Mouse (Mus musculus) embryonic facial prominence, embryonic 12.5 days (tissue): ENCODE measurements at regions not wholly inside any gene's neighbourhood (a gene's known extent, or its start where the extent isn't known, plus 50 kb on each side); places are given as distances from the start of the nearest gene placed in this dataset.

Experiments used
- ATAC-seq: fragments of 200-750 bp; cut with Nextera tagmentation; 2 replicates; pipeline ENCODE4 v1.8.0; 2017; ENCODE audit not compliant: insufficient number of reproducible peaks, insufficient read depth, low FRiP score, low TSS enrichment
- H3K27ac ChIP-seq: fragments of 300-500 bp; sonication (generic); 2 replicates; pipeline ENCODE4 v1.5.1; 2016; ENCODE audit warnings: mild to moderate bottlenecking
- H3K27me3 ChIP-seq: fragments of 300-500 bp; sonication (generic); 2 replicates; pipeline ENCODE4 v1.6.1; 2016; ENCODE audit warnings: mild to moderate bottlenecking, moderate library complexity
- H3K36me3 ChIP-seq: fragments of 300-500 bp; sonication (generic); 2 replicates; pipeline ENCODE4 v1.6.1; 2016; ENCODE audit warnings: mild to moderate bottlenecking
- H3K4me1 ChIP-seq: fragments of 300-500 bp; sonication (generic); 2 replicates; pipeline ENCODE4 v1.6.1; 2016
- H3K4me2 ChIP-seq: fragments of 300-500 bp; sonication (generic); replicated peaks from 2 replicates; pipeline ENCODE4 v1.6.1; 2016; ENCODE audit warnings: mild to moderate bottlenecking, moderate library complexity
- H3K4me3 ChIP-seq: fragments of 300-500 bp; sonication (generic); 2 replicates; pipeline ENCODE4 v1.5.1; 2016; ENCODE audit warnings: mild to moderate bottlenecking
- H3K9ac ChIP-seq: fragments of 300-500 bp; sonication (generic); 2 replicates; pipeline ENCODE4 v1.6.1; 2016; ENCODE audit warnings: mild to moderate bottlenecking, moderate library complexity
- H3K9me3 ChIP-seq: fragments of 300-500 bp; sonication (generic); 2 replicates; pipeline ENCODE4 v1.6.1; 2016; ENCODE audit warnings: mild to moderate bottlenecking, moderate library complexity
- WGBS: fragments of 180-500 bp; shearing (Covaris S2); methylation state at CpG from one replicate; pipeline ENCODE4 v1.1.7; 2016; 5-methylcytosine and 5-hydroxymethylcytosine counted together

GRCm38 (mm10) chr4:89082838-89083237 lies 54.1 kb upstream of the Mtap start:
- Histone ChIP-seq H3K4me1 (no peaks in the 10 kb centered on the region), H3K27ac (no peak overlapping the region), H3K4me3 (no peak overlapping the region), H3K27me3 (no peaks in the 10 kb centered on the region), H3K4me2 (no peak overlapping the region), H3K9me3 (no peaks in the 10 kb centered on the region), H3K36me3 (no peaks in the 10 kb centered on the region), H3K9ac (no peak overlapping the region)
- 73% methylated on average over 3 of the region's 3 CpGs for WGBS
- no peak for ATAC-seq

- H3K9me3 ChIP-seq = no peaks in the 10 kb centered on the region
- no peaks in the 10 kb centered on the region for H3K36me3 ChIP-seq
- 68% methylated on average over 9 of the region's 9 CpGs for WGBS
- no peak overlapping the region for H3K27ac ChIP-seq
- no peak overlapping the region for H3K4me2 ChIP-seq
- no peaks in the 10 kb centered on the region for H3K27me3 ChIP-seq
- H3K4me3 ChIP-seq = no peak overlapping the region
- ATAC-seq = no peak
- H3K4me1 ChIP-seq = no peaks in the 10 kb centered on the region
- H3K9ac ChIP-seq = no peak overlapping the region
Observed at GRCm38 (mm10) chr4:89078485-89078884, 58.4 kb upstream of the Mtap start.

GRCm38 (mm10) chr4:89074705-89075104 lies 62.2 kb upstream of the Mtap start:
- WGBS = 65% methylated on average over 4 of the region's 4 CpGs
- H3K27ac ChIP-seq = no peak overlapping the region
- no peaks in the 10 kb centered on the region for H3K9me3 ChIP-seq
- no peak for ATAC-seq
- no peak overlapping the region for H3K9ac ChIP-seq
- H3K4me1 ChIP-seq = no peaks in the 10 kb centered on the region
- H3K4me2 ChIP-seq = no peak overlapping the region
- no peak overlapping the region for H3K4me3 ChIP-seq
- H3K27me3 ChIP-seq = no peaks in the 10 kb centered on the region
- no peaks in the 10 kb centered on the region for H3K36me3 ChIP-seq

- no peaks in the 10 kb centered on the region for H3K9me3 ChIP-seq
- H3K4me2 ChIP-seq = no peak overlapping the region
- no peaks in the 10 kb centered on the region for H3K4me1 ChIP-seq
- no peak overlapping the region for H3K27ac ChIP-seq
- 77% methylated on average over 2 of the region's 2 CpGs for WGBS
- no peak overlapping the region for H3K4me3 ChIP-seq
- no peak for ATAC-seq
- H3K36me3 ChIP-seq = no peaks in the 10 kb centered on the region
- H3K9ac ChIP-seq = no peak overlapping the region
- no peaks in the 10 kb centered on the region for H3K27me3 ChIP-seq
Observed at GRCm38 (mm10) chr4:89070430-89070829, 66.5 kb upstream of the Mtap start.

GRCm38 (mm10) chr4:89064401-89064800 lies 72.5 kb upstream of the Mtap start:
- H3K4me1 ChIP-seq = no peaks in the 10 kb centered on the region
- WGBS = 78% methylated on average over 7 of the region's 7 CpGs
- ATAC-seq = no peak
- H3K27ac ChIP-seq = no peak overlapping the region
- H3K27me3 ChIP-seq = no peaks in the 10 kb centered on the region
- no peak overlapping the region for H3K4me2 ChIP-seq
- no peak overlapping the region for H3K4me3 ChIP-seq
- no peak overlapping the region for H3K9ac ChIP-seq
- no peaks in the 10 kb centered on the region for H3K36me3 ChIP-seq
- no peaks in the 10 kb centered on the region for H3K9me3 ChIP-seq

GRCm38 (mm10) chr4:89062384-89062783 lies 74.5 kb upstream of the Mtap start:
- no peaks in the 10 kb centered on the region for H3K36me3 ChIP-seq
- no peak overlapping the region for H3K4me2 ChIP-seq
- H3K27ac ChIP-seq = no peak overlapping the region
- H3K27me3 ChIP-seq = no peaks in the 10 kb centered on the region
- no peaks in the 10 kb centered on the region for H3K4me1 ChIP-seq
- no peak overlapping the region for H3K9ac ChIP-seq
- ATAC-seq = no peak
- WGBS = 74% methylated on average over 1 of the region's 1 CpGs
- H3K4me3 ChIP-seq = no peak overlapping the region
- H3K9me3 ChIP-seq = no peaks in the 10 kb centered on the region

GRCm38 (mm10) chr4:89061619-89062018 lies 75.3 kb upstream of the Mtap start:
- WGBS = 80% methylated on average over 4 of the region's 4 CpGs
- no peaks in the 10 kb centered on the region for H3K36me3 ChIP-seq
- no peaks in the 10 kb centered on the region for H3K9me3 ChIP-seq
- ATAC-seq = no peak
- no peak overlapping the region for H3K4me2 ChIP-seq
- H3K27ac ChIP-seq = no peak overlapping the region
- H3K4me1 ChIP-seq = no peaks in the 10 kb centered on the region
- no peaks in the 10 kb centered on the region for H3K27me3 ChIP-seq
- no peak overlapping the region for H3K4me3 ChIP-seq
- no peak overlapping the region for H3K9ac ChIP-seq

- H3K36me3 ChIP-seq = no peaks in the 10 kb centered on the region
- no peak overlapping the region for H3K27ac ChIP-seq
- H3K27me3 ChIP-seq = no peaks in the 10 kb centered on the region
- H3K4me1 ChIP-seq = no peaks in the 10 kb centered on the region
- H3K9ac ChIP-seq = no peak overlapping the region
- no peak overlapping the region for H3K4me2 ChIP-seq
- no peak overlapping the region for H3K4me3 ChIP-seq
- no peak for ATAC-seq
- no peaks in the 10 kb centered on the region for H3K9me3 ChIP-seq
Observed at GRCm38 (mm10) chr4:89057573-89057972, 79.3 kb upstream of the Mtap start.

GRCm38 (mm10) chr4:89057135-89057534 lies 79.8 kb upstream of the Mtap start:
- Histone ChIP-seq H3K4me3 (no peak overlapping the region), H3K27me3 (no peaks in the 10 kb centered on the region), H3K27ac (no peak overlapping the region), H3K4me2 (no peak overlapping the region), H3K4me1 (no peaks in the 10 kb centered on the region), H3K9ac (no peak overlapping the region), H3K36me3 (no peaks in the 10 kb centered on the region), H3K9me3 (no peaks in the 10 kb centered on the region)
- WGBS = 79% methylated on average over 1 of the region's 1 CpGs
- no peak for ATAC-seq

GRCm38 (mm10) chr4:89055969-89056368 lies 81.0 kb upstream of the Mtap start:
- Histone ChIP-seq H3K4me3 (no peak overlapping the region), H3K36me3 (no peaks in the 10 kb centered on the region), H3K27me3 (no peaks in the 10 kb centered on the region), H3K4me1 (no peaks in the 10 kb centered on the region), H3K9ac (no peak overlapping the region), H3K27ac (no peak overlapping the region), H3K9me3 (no peaks in the 10 kb centered on the region), H3K4me2 (no peak overlapping the region)
- WGBS = 80% methylated on average over 3 of the region's 3 CpGs
- no peak for ATAC-seq

- WGBS = 33% methylated on average over 6 of the region's 6 CpGs
- Histone ChIP-seq H3K27me3 (no peaks in the 10 kb centered on the region), H3K4me2 (no peak overlapping the region), H3K4me1 (no peaks in the 10 kb centered on the region), H3K27ac (no peak overlapping the region), H3K9me3 (no peaks in the 10 kb centered on the region), H3K36me3 (no peaks in the 10 kb centered on the region), H3K9ac (no peak overlapping the region), H3K4me3 (no peak overlapping the region)
- no peak for ATAC-seq
Observed at GRCm38 (mm10) chr4:89053606-89054005, 83.3 kb upstream of the Mtap start.

GRCm38 (mm10) chr4:89051897-89052296 lies 85.0 kb upstream of the Mtap start:
- no peaks in the 10 kb centered on the region for H3K4me1 ChIP-seq
- 49% methylated on average over 5 of the region's 5 CpGs for WGBS
- no peak overlapping the region for H3K4me3 ChIP-seq
- no peak for ATAC-seq
- no peaks in the 10 kb centered on the region for H3K9me3 ChIP-seq
- H3K9ac ChIP-seq = no peak overlapping the region
- no peak overlapping the region for H3K27ac ChIP-seq
- H3K36me3 ChIP-seq = no peaks in the 10 kb centered on the region
- H3K4me2 ChIP-seq = no peak overlapping the region
- no peaks in the 10 kb centered on the region for H3K27me3 ChIP-seq

- Histone ChIP-seq H3K9me3 (no peaks in the 10 kb centered on the region), H3K9ac (no peak overlapping the region), H3K27ac (no peak overlapping the region), H3K4me2 (no peak overlapping the region), H3K27me3 (no peaks in the 10 kb centered on the region), H3K36me3 (no peaks in the 10 kb centered on the region), H3K4me3 (no peak overlapping the region), H3K4me1 (no peaks in the 10 kb centered on the region)
- 67% methylated on average over 4 of the region's 4 CpGs for WGBS
- no peak for ATAC-seq
Observed at GRCm38 (mm10) chr4:89050551-89051199, 86.2 kb upstream of the Mtap start.
